Mouse (Mus musculus): Measurements from ENCODE around the gene Cyfip1. TPM values are rescaled to one million over a fixed set of nuclear protein-coding genes. Genes with fewer than 3 reads are reported as not detected.

The Cyfip1 gene
- polyA plus RNA-seq, 1 experiment from 2014 or later: 65.2 TPM

- Histone ChIP-seq H3K4me2 (no peak overlapping the region), H3K27me3 (no peaks in the 10 kb centered on the region), H3K27ac (no peak overlapping the region), H3K9ac (no peak overlapping the region), H3K9me3 (replicated peaks) (no peaks in the 10 kb centered on the region), H3K36me3 (ENCODE audit: poor library complexity, severe bottlenecking) (peaks cover 8% of the 10 kb centered on the region), H3K4me3 (no peak overlapping the region), H3K4me1 (peaks cover 7% of the 10 kb centered on the region; the same call in 1 of the 2 replicates)
- WGBS: 80% methylated on average over 7 of the region's 7 CpGs
- ATAC-seq: no peak
These were observed 26.7 kb downstream of the Cyfip1 start for GRCm38 (mm10) chr7:55868247-55868646.

DNA sequence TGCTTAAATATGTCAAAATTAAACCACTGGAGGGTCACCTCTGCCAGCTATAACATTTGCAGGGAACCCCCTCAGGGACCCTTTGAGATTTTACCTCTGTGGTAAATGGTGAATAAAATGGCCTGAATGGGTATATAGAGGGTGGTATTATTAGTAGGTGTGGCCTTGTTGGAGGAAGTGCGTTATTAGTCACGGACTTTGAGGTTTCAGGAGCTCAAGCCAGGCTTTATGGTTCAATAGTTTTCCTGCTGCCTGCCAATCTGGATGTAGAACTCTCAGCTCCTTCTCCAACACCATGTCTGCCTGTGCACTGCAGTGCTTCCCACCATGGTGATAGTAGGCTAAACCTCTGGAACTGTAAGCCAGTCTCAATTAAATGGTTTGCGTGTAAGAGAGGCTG, 27.7 kb downstream of the Cyfip1 start:
- H3K9ac ChIP-seq: no peak overlapping the region
- peaks cover 7% of the 10 kb centered on the region; the same call in 1 of the 2 replicates for H3K4me1 ChIP-seq
- 81% methylated on average over 3 of the region's 3 CpGs for whole genome bisulfite sequencing
- no peak overlapping the region for H3K27ac ChIP-seq
- peaks cover 15% of the 10 kb centered on the region for H3K36me3 ChIP-seq (ENCODE audit: poor library complexity, severe bottlenecking)
- H3K4me2 ChIP-seq: no peak overlapping the region
- no peaks in the 10 kb centered on the region for H3K9me3 ChIP-seq (replicated peaks)
- H3K4me3 ChIP-seq: no peak overlapping the region
- no peak for ATAC-seq
- H3K27me3 ChIP-seq: no peaks in the 10 kb centered on the region

GRCm38 (mm10) chr7:55870340-55871020, 28.9 kb downstream of the Cyfip1 start:
- peaks cover 28% of the 10 kb centered on the region for H3K36me3 ChIP-seq (ENCODE audit: poor library complexity, severe bottlenecking)
- 90% methylated on average over 6 of the region's 6 CpGs for WGBS
- ATAC-seq: peak; percentile 54; the same call in 1 of the 2 replicates

DNA sequence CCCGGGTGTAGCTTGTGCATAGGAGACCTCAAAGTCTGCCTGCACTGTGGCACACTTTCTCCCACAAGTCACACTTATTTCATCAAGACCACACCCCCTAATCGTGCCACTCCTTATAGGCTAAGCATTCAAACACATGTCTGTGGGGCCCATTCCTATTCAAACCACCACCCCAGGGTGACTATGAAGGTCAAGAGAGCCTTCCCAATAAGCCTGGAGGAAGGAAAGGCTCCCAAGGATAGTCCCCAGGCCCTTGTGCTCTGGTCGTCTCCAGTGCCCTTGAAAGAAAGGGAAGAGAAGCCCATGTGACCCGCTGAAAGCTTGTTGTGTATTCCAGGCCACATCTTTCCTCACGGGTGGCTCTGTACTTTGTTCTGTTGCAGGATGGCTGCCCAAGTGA, 29.9 kb downstream of the Cyfip1 start:
- Histone ChIP-seq H3K36me3 (ENCODE audit: poor library complexity, severe bottlenecking) (peaks cover 38% of the 10 kb centered on the region), H3K4me1 (no peaks in the 10 kb centered on the region), H3K27me3 (no peaks in the 10 kb centered on the region), H3K27ac (no peak overlapping the region), H3K9ac (no peak overlapping the region), H3K4me2 (no peak overlapping the region), H3K4me3 (no peak overlapping the region), H3K9me3 (replicated peaks) (no peaks in the 10 kb centered on the region)
- WGBS: 74% methylated on average over 5 of the region's 5 CpGs
- ATAC-seq: no peak

More at GRCm38 (mm10) chr7:55870340-55871020, 28.9 kb downstream of the Cyfip1 start:
- Histone ChIP-seq H3K9ac (no peak overlapping the region), H3K9me3 (replicated peaks) (no peaks in the 10 kb centered on the region), H3K27me3 (no peaks in the 10 kb centered on the region), H3K4me1 (peaks cover 7% of the 10 kb centered on the region; the same call in 1 of the 2 replicates), H3K27ac (no peak overlapping the region), H3K4me3 (no peak overlapping the region), H3K4me2 (no peak overlapping the region)

DNA sequence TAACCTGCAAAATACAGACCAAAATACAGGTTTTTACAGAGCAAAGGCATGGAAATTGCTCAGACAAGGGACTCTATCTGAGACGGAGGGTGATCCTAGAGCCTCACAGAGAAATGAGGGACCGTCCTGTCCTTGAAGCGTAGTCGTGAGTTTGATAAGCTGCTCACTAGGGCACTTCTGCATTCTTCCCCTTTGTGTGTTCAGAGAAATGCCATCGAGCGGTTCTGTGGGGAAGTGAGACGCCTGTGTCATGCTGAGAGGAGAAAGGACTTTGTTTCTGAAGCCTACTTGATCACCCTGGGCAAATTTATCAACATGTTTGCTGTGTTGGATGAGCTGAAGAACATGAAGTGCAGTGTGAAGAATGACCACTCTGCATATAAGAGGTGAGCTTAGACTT, 33.2 kb downstream of the Cyfip1 start:
- no peak for ATAC-seq
- peaks cover 70% of the 10 kb centered on the region for H3K36me3 ChIP-seq (ENCODE audit: poor library complexity, severe bottlenecking)
- no peak overlapping the region for H3K4me3 ChIP-seq
- H3K4me2 ChIP-seq: no peak overlapping the region
- no peaks in the 10 kb centered on the region for H3K27me3 ChIP-seq
- 83% methylated on average over 7 of the region's 7 CpGs for WGBS
- no peak overlapping the region for H3K27ac ChIP-seq
- H3K9me3 ChIP-seq (replicated peaks): no peaks in the 10 kb centered on the region
- H3K9ac ChIP-seq: no peak overlapping the region
- no peaks in the 10 kb centered on the region for H3K4me1 ChIP-seq

DNA sequence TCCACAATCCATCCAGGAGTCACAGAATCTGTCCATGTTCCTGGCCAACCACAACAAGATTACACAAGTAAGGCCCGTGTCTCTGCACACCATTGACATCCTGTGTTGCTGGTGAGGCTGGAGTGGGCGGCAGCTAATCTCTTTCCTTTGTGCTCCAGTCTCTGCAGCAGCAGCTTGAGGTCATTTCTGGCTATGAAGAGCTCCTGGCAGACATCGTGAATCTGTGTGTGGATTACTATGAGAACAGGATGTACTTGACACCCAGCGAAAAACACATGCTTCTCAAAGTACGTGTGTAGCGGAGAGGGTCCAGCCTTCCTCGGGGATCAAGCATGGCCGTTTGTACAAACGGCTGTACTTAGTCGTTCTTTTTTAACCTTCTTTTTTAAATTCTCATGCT, 36.2 kb downstream of the Cyfip1 start:
- 89% methylated on average over 10 of the region's 10 CpGs for WGBS
- no peak for ATAC-seq
- no peak overlapping the region for H3K4me2 ChIP-seq
- no peak overlapping the region for H3K9ac ChIP-seq
- no peaks in the 10 kb centered on the region for H3K4me1 ChIP-seq
- H3K27me3 ChIP-seq: no peaks in the 10 kb centered on the region
- no peaks in the 10 kb centered on the region for H3K9me3 ChIP-seq (replicated peaks)
- H3K36me3 ChIP-seq (ENCODE audit: poor library complexity, severe bottlenecking): peaks cover 91% of the 10 kb centered on the region
- H3K4me3 ChIP-seq: no peak overlapping the region
- H3K27ac ChIP-seq: no peak overlapping the region

DNA sequence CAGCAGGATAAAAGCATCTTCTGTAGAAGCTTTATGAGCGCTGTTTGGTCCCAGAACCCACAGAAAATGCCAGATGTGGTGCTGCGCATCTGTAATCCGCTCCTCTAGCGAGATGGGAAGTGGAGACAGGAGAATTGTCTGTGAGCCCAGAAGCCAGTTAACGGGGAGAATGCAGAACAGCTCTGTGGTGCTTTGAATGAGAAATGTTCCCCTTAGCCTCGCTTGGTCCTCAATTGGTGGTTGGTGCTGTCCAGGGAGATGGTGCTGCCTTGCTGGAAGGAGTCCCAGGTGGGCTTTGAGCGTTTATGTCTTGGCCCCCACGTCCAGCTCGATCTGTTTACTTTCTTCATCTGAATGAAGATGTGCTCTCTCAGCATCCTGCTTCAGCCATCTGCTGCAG, 39.3 kb downstream of the Cyfip1 start:
- no peak overlapping the region for H3K27ac ChIP-seq
- no peaks in the 10 kb centered on the region for H3K9me3 ChIP-seq (replicated peaks)
- H3K4me1 ChIP-seq: no peaks in the 10 kb centered on the region
- WGBS: 87% methylated on average over 9 of the region's 9 CpGs
- ATAC-seq: no peak
- no peak overlapping the region for H3K9ac ChIP-seq
- H3K36me3 ChIP-seq (ENCODE audit: poor library complexity, severe bottlenecking): peaks cover 67% of the 10 kb centered on the region
- H3K27me3 ChIP-seq: no peaks in the 10 kb centered on the region
- H3K4me2 ChIP-seq: no peak overlapping the region
- no peak overlapping the region for H3K4me3 ChIP-seq

- H3K27me3 ChIP-seq: no peaks in the 10 kb centered on the region
- peaks cover 55% of the 10 kb centered on the region for H3K36me3 ChIP-seq (ENCODE audit: poor library complexity, severe bottlenecking)
- H3K9me3 ChIP-seq (replicated peaks): no peaks in the 10 kb centered on the region
- no peaks in the 10 kb centered on the region for H3K4me1 ChIP-seq
- WGBS: 92% methylated on average over 4 of the region's 4 CpGs
- no peak overlapping the region for H3K9ac ChIP-seq
- H3K27ac ChIP-seq: no peak overlapping the region
- H3K4me3 ChIP-seq: no peak overlapping the region
- H3K4me2 ChIP-seq: no peak overlapping the region
- ATAC-seq: no peak
These were observed 47.1 kb downstream of the Cyfip1 start for GRCm38 (mm10) chr7:55888603-55889002.

DNA sequence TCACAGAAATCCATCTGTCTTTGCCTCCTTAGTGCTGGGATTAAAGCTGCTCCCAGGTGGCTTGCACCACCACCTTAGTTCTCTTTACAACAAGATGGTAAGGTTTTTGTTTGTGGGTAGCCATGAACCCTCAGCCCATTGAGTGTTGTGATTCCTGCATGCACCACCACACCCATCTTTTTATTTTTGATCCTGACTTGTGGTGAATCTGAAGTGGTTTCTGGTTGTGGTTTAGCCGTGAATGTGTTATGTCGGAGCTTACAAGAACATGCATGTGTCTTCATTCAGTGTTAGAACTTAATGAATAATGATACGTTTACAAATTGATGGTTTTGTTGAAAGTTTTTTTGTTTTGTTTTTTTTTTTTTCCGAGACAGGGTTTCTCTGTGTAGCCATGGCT, 48.5 kb downstream of the Cyfip1 start:
- no peak overlapping the region for H3K9ac ChIP-seq
- no peaks in the 10 kb centered on the region for H3K4me1 ChIP-seq
- H3K27ac ChIP-seq: no peak overlapping the region
- no peak overlapping the region for H3K4me2 ChIP-seq
- WGBS: 92% methylated on average over 4 of the region's 4 CpGs
- no peaks in the 10 kb centered on the region for H3K27me3 ChIP-seq
- ATAC-seq: no peak
- H3K4me3 ChIP-seq: no peak overlapping the region
- H3K9me3 ChIP-seq (replicated peaks): no peaks in the 10 kb centered on the region
- H3K36me3 ChIP-seq (ENCODE audit: poor library complexity, severe bottlenecking): peaks cover 63% of the 10 kb centered on the region

- no peak for ATAC-seq
- Histone ChIP-seq H3K4me2 (no peak overlapping the region), H3K9me3 (replicated peaks) (no peaks in the 10 kb centered on the region), H3K36me3 (ENCODE audit: poor library complexity, severe bottlenecking) (peaks cover 67% of the 10 kb centered on the region), H3K27me3 (no peaks in the 10 kb centered on the region), H3K4me3 (no peak overlapping the region), H3K9ac (no peak overlapping the region), H3K4me1 (no peaks in the 10 kb centered on the region), H3K27ac (no peak overlapping the region)
These were observed 49.2 kb downstream of the Cyfip1 start for GRCm38 (mm10) chr7:55890731-55891130.

- no peaks in the 10 kb centered on the region for H3K4me1 ChIP-seq
- peaks cover 72% of the 10 kb centered on the region for H3K36me3 ChIP-seq (ENCODE audit: poor library complexity, severe bottlenecking)
- H3K27ac ChIP-seq: no peak overlapping the region
- no peaks in the 10 kb centered on the region for H3K9me3 ChIP-seq (replicated peaks)
- H3K9ac ChIP-seq: no peak overlapping the region
- 89% methylated on average over 11 of the region's 11 CpGs for WGBS
- ATAC-seq: no peak
- no peak overlapping the region for H3K4me3 ChIP-seq
- no peak overlapping the region for H3K4me2 ChIP-seq
- no peaks in the 10 kb centered on the region for H3K27me3 ChIP-seq
These were observed 50.3 kb downstream of the Cyfip1 start for GRCm38 (mm10) chr7:55891797-55892196.

DNA sequence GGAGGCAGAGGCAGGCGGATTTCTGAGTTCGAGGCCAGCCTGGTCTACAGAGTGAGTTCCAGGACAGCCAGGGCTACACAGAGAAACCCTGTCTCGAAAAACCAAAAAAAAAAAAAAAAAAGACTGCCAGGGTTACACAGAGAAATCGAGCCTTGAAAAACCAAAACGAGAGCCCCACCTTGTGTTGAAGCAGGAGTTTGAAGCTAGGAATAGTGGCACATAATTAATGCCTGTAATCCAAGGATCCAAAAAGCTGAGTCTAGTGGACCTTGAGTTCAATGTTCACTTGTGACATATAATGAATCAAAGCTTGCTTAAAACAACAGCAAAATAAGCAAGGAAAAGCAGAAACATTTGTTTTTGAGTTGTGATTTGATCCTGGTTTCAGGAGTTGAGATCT, 62.2 kb downstream of the Cyfip1 start:
- Histone ChIP-seq H3K9ac (no peak overlapping the region), H3K9me3 (replicated peaks) (no peaks in the 10 kb centered on the region), H3K4me2 (no peak overlapping the region), H3K4me1 (no peaks in the 10 kb centered on the region), H3K27me3 (no peaks in the 10 kb centered on the region), H3K36me3 (ENCODE audit: poor library complexity, severe bottlenecking) (peaks cover 82% of the 10 kb centered on the region), H3K27ac (no peak overlapping the region), H3K4me3 (no peak overlapping the region)
- no peak for ATAC-seq
- 87% methylated on average over 5 of the region's 5 CpGs for WGBS

- H3K4me2 ChIP-seq: no peak overlapping the region
- H3K27me3 ChIP-seq: no peaks in the 10 kb centered on the region
- no peaks in the 10 kb centered on the region for H3K4me1 ChIP-seq
- H3K36me3 ChIP-seq (ENCODE audit: poor library complexity, severe bottlenecking): peaks cover 81% of the 10 kb centered on the region
- no peak overlapping the region for H3K9ac ChIP-seq
- no peaks in the 10 kb centered on the region for H3K9me3 ChIP-seq (replicated peaks)
- no peak for ATAC-seq
- WGBS: 83% methylated on average over 2 of the region's 2 CpGs
- no peak overlapping the region for H3K4me3 ChIP-seq
- H3K27ac ChIP-seq: no peak overlapping the region
These were observed 63.9 kb downstream of the Cyfip1 start for GRCm38 (mm10) chr7:55905449-55905848.

Data from forebrain, embryonic 13.5 days (tissue).